Mouse (Mus musculus): Measurements from ENCODE around the gene Ethe1. TPM values are rescaled to one million over a fixed set of nuclear protein-coding genes. Genes with fewer than 3 reads are reported as not detected.
A peak's percentile ranks its signal among the peaks of the same experiment; 100 is the strongest.

Gene Ethe1
- polyA plus RNA-seq, 1 experiment from 2014 or later, result 43.7 TPM

GRCm38 (mm10) chr7:24563191-24563836 is 24.0 kb upstream of the Ethe1 start:
- peaks cover 24% of the 10 kb centered on the region for H3K36me3 ChIP-seq (ENCODE audit: insufficient read depth, low read length)
- H3K4me2 ChIP-seq (ENCODE audit: low read length), result no peak overlapping the region
- ATAC-seq (replicated peaks; ENCODE audit: low FRiP score, low read depth) (no peak), DNase-seq (ENCODE audit: low spot score) (no peak)
- H3K9me3 ChIP-seq (replicated peaks; ENCODE audit: low read length), result no peaks in the 10 kb centered on the region
- no peak for TF ChIP-seq CTCF (IDR thresholded peaks at IDR 0.05; ENCODE audit: low read depth)
- no peak overlapping the region for H3K27ac ChIP-seq
- 53% methylated on average over 8 of the region's 8 CpGs for WGBS
- H3K4me3 ChIP-seq (replicated peaks; ENCODE audit: low read depth, low read length), result no peak overlapping the region
- H3K9ac ChIP-seq (ENCODE audit: low read depth, low read length), result no peak overlapping the region
- H3K4me1 ChIP-seq (replicated peaks; ENCODE audit: insufficient read depth, low read length), result no peaks in the 10 kb centered on the region
- H3K27me3 ChIP-seq (ENCODE audit: insufficient read depth, low read length), result no peaks in the 10 kb centered on the region

DNA sequence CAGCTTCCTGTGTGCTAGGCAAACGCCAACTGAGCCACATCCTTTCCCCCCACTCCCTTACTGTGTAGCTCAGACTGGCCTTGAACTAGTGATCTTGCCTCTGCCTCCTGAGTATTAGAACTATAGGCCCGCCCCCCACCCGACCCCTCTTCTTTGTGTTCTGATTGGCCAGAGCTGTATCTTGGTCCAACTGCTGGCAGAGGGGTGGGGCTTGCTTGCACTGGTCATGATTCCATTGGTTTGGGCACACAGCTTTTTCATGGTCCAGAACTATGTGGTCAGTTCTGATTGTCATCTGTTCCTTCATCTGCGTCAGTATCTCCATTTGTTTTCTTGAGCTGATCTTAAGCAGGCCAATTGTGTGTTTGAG is 23.5 kb upstream of the Ethe1 start:
- H3K4me2 ChIP-seq (ENCODE audit: low read length), result no peak overlapping the region
- H3K4me1 ChIP-seq (replicated peaks; ENCODE audit: insufficient read depth, low read length), result no peaks in the 10 kb centered on the region
- WGBS, result 74% methylated on average over 4 of the region's 4 CpGs
- H3K4me3 ChIP-seq (replicated peaks; ENCODE audit: low read depth, low read length), result no peak overlapping the region
- H3K9ac ChIP-seq (ENCODE audit: low read depth, low read length), result no peak overlapping the region
- H3K9me3 ChIP-seq (replicated peaks; ENCODE audit: low read length), result no peaks in the 10 kb centered on the region
- TF ChIP-seq CTCF (IDR thresholded peaks at IDR 0.05; ENCODE audit: low read depth), result no peak
- ATAC-seq (replicated peaks; ENCODE audit: low FRiP score, low read depth) (no peak), DNase-seq (ENCODE audit: low spot score) (no peak)
- no peak overlapping the region for H3K27ac ChIP-seq
- H3K36me3 ChIP-seq (ENCODE audit: insufficient read depth, low read length), result peaks cover 27% of the 10 kb centered on the region
- no peaks in the 10 kb centered on the region for H3K27me3 ChIP-seq (ENCODE audit: insufficient read depth, low read length)

- Histone ChIP-seq H3K27me3 (ENCODE audit: insufficient read depth, low read length) (no peaks in the 10 kb centered on the region), H3K9me3 (replicated peaks; ENCODE audit: low read length) (no peaks in the 10 kb centered on the region), H3K27ac (no peak overlapping the region), H3K4me1 (replicated peaks; ENCODE audit: insufficient read depth, low read length) (no peaks in the 10 kb centered on the region), H3K9ac (ENCODE audit: low read depth, low read length) (no peak overlapping the region), H3K4me2 (ENCODE audit: low read length) (no peak overlapping the region), H3K36me3 (ENCODE audit: insufficient read depth, low read length) (peaks cover 25% of the 10 kb centered on the region), H3K4me3 (replicated peaks; ENCODE audit: low read depth, low read length) (no peak overlapping the region)
- TF ChIP-seq CTCF (IDR thresholded peaks at IDR 0.05; ENCODE audit: low read depth), result peak; percentile 79
- WGBS, result 70% methylated on average over 6 of the region's 6 CpGs
- DNase-seq (ENCODE audit: low spot score) (peak; percentile 67), ATAC-seq (replicated peaks; ENCODE audit: low FRiP score, low read depth) (no peak)
These were observed 22.6 kb upstream of the Ethe1 start for GRCm38 (mm10) chr7:24564607-24565265.

GRCm38 (mm10) chr7:24565627-24566026 is 21.7 kb upstream of the Ethe1 start:
- Histone ChIP-seq H3K4me2 (ENCODE audit: low read length) (no peak overlapping the region), H3K9me3 (replicated peaks; ENCODE audit: low read length) (no peaks in the 10 kb centered on the region), H3K4me3 (replicated peaks; ENCODE audit: low read depth, low read length) (no peak overlapping the region), H3K27ac (no peak overlapping the region), H3K36me3 (ENCODE audit: insufficient read depth, low read length) (peaks cover 31% of the 10 kb centered on the region), H3K4me1 (replicated peaks; ENCODE audit: insufficient read depth, low read length) (no peaks in the 10 kb centered on the region), H3K27me3 (ENCODE audit: insufficient read depth, low read length) (no peaks in the 10 kb centered on the region), H3K9ac (ENCODE audit: low read depth, low read length) (no peak overlapping the region)
- TF ChIP-seq CTCF (IDR thresholded peaks at IDR 0.05; ENCODE audit: low read depth), result no peak
- WGBS, result 86% methylated on average over 11 of the region's 11 CpGs
- no peak for DNase-seq (ENCODE audit: low spot score)
- no peak for ATAC-seq (replicated peaks; ENCODE audit: low FRiP score, low read depth)

DNA sequence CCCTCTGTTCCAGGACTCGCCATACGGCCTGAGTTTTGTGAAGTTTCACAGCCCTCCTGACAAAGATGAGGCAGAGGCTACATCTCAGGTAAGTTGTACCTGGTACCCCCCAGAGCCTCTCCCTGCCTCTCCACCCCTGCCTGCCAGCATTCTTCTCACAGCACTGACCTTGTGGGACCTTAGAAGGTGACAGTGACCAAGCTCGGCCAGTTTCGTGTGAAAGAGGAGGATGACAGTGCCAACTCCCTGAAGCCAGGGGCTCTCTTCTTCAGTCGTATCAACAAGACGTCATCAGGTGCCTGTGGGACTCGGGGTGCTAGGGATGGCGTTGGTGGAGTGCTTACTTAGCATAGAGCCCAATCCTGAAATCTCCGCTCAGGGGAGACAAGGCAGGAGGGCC is 21.1 kb upstream of the Ethe1 start:
- no peak overlapping the region for H3K9ac ChIP-seq (ENCODE audit: low read depth, low read length)
- no peak for DNase-seq (ENCODE audit: low spot score)
- H3K27me3 ChIP-seq (ENCODE audit: insufficient read depth, low read length), result no peaks in the 10 kb centered on the region
- peaks cover 30% of the 10 kb centered on the region for H3K36me3 ChIP-seq (ENCODE audit: insufficient read depth, low read length)
- TF ChIP-seq CTCF (IDR thresholded peaks at IDR 0.05; ENCODE audit: low read depth), result no peak
- no peaks in the 10 kb centered on the region for H3K4me1 ChIP-seq (replicated peaks; ENCODE audit: insufficient read depth, low read length)
- no peak overlapping the region for H3K4me3 ChIP-seq (replicated peaks; ENCODE audit: low read depth, low read length)
- no peak overlapping the region for H3K27ac ChIP-seq
- no peaks in the 10 kb centered on the region for H3K9me3 ChIP-seq (replicated peaks; ENCODE audit: low read length)
- no peak for ATAC-seq (replicated peaks; ENCODE audit: low FRiP score, low read depth)
- 97% methylated on average over 9 of the region's 9 CpGs for WGBS
- H3K4me2 ChIP-seq (ENCODE audit: low read length), result no peak overlapping the region

GRCm38 (mm10) chr7:24568512-24568911 is 18.8 kb upstream of the Ethe1 start:
- Histone ChIP-seq H3K4me1 (replicated peaks; ENCODE audit: insufficient read depth, low read length) (no peaks in the 10 kb centered on the region), H3K27ac (no peak overlapping the region), H3K9me3 (replicated peaks; ENCODE audit: low read length) (no peaks in the 10 kb centered on the region), H3K4me3 (replicated peaks; ENCODE audit: low read depth, low read length) (no peak overlapping the region), H3K36me3 (ENCODE audit: insufficient read depth, low read length) (peaks cover 24% of the 10 kb centered on the region), H3K9ac (ENCODE audit: low read depth, low read length) (no peak overlapping the region), H3K27me3 (ENCODE audit: insufficient read depth, low read length) (no peaks in the 10 kb centered on the region), H3K4me2 (ENCODE audit: low read length) (no peak overlapping the region)
- no peak for ATAC-seq (replicated peaks; ENCODE audit: low FRiP score, low read depth)
- TF ChIP-seq CTCF (IDR thresholded peaks at IDR 0.05; ENCODE audit: low read depth), result no peak
- WGBS, result 90% methylated on average over 4 of the region's 4 CpGs
- no peak for DNase-seq (ENCODE audit: low spot score)

Data from kidney, postnatal 0 days (tissue).